Mouse (Mus musculus) testis, adult 2 months (tissue): ENCODE measurements around the gene Epn1. TPM values are rescaled to one million over a fixed set of nuclear protein-coding genes. Genes with fewer than 3 reads are reported as not detected.
"Not testable (repeated sequence)": the region's sequence is repeated elsewhere in the genome, so short reads cannot be mapped to it uniquely, and the experiment has no call there.

Experiments
- H3K27ac ChIP-seq: fragments of 200-500 bp; 2 replicates; pipeline ENCODE4 v1.5.1; 2012; ENCODE audit warnings: low read depth, low read length; ENCODE audit not compliant: control insufficient read depth, insufficient read depth
- H3K27me3 ChIP-seq: fragments of 200-500 bp; 2 replicates; pipeline ENCODE4 v1.6.1; 2012; ENCODE audit warnings: mild to moderate bottlenecking, low read length, moderate library complexity; ENCODE audit not compliant: control insufficient read depth, insufficient read depth
- H3K36me3 ChIP-seq: fragments of 200-500 bp; 2 replicates; pipeline ENCODE4 v1.6.1; 2012; ENCODE audit warnings: mild to moderate bottlenecking, low read length; ENCODE audit not compliant: control insufficient read depth, insufficient read depth
- H3K4me1 ChIP-seq: fragments of 200-500 bp; 2 replicates; pipeline ENCODE4 v1.6.1; 2012; ENCODE audit warnings: low read length; ENCODE audit not compliant: control insufficient read depth, insufficient read depth
- H3K4me3 ChIP-seq: fragments of 200-500 bp; 2 replicates; pipeline ENCODE4 v1.5.1; 2012; ENCODE audit warnings: low read depth, mild to moderate bottlenecking, low read length, moderate library complexity, mixed read lengths; ENCODE audit not compliant: control insufficient read depth
- CTCF ChIP-seq: fragments of 200-500 bp; IDR thresholded peaks from 2 replicates; pipeline ENCODE4 v1.5.1; 2012; ENCODE audit warnings: low read depth, mild to moderate bottlenecking, inconsistent platforms, low read length, moderate library complexity; ENCODE audit not compliant: control insufficient read depth, insufficient read depth, insufficient replicate concordance
- POLR2A ChIP-seq: fragments of 200-500 bp; IDR thresholded peaks from 2 replicates; pipeline ENCODE4 v1.6.1; 2012; ENCODE audit warnings: low read depth, mild to moderate bottlenecking, inconsistent platforms, low read length, moderate library complexity; ENCODE audit not compliant: control insufficient read depth
- polyA plus RNA-seq: library from polyadenylated mRNA; depleted of rRNA; stranded (reverse); fragments of >200 nt; gene quantifications from 2 replicates; pipeline ENCODE4 v1.2.3, GENCODE M21; 2012

The Epn1 gene
- polyA plus RNA-seq, 1 experiment, result 91.7 TPM

DNA sequence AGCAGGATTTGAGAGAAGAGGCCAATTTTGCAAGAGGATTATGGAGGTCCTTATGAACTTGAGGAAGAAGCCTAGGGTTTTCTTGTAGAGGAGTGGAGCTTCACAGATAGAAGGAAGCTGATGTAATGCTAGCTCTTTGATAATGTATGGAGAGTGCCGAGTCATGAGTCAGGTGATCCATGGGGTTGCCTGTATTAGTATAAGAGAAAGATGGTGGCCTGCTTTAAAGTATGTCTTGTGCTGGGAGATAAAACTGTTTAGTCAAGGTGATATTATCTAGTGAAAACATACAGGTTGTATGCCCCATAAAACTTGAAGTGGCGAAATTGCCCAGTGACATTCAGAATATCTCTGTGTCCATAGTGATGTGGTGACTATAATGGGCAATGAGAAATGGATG lies 3.1 kb upstream of the Epn1 start:
- Histone ChIP-seq H3K36me3 (no peaks in the 10 kb centered on the region), H3K27me3 (no peaks in the 10 kb centered on the region), H3K4me1 (peaks cover 5% of the 10 kb centered on the region), H3K4me3 (no peak overlapping the region), H3K27ac (no peak overlapping the region)
- TF ChIP-seq CTCF (no peak), POLR2A (no peak)

DNA sequence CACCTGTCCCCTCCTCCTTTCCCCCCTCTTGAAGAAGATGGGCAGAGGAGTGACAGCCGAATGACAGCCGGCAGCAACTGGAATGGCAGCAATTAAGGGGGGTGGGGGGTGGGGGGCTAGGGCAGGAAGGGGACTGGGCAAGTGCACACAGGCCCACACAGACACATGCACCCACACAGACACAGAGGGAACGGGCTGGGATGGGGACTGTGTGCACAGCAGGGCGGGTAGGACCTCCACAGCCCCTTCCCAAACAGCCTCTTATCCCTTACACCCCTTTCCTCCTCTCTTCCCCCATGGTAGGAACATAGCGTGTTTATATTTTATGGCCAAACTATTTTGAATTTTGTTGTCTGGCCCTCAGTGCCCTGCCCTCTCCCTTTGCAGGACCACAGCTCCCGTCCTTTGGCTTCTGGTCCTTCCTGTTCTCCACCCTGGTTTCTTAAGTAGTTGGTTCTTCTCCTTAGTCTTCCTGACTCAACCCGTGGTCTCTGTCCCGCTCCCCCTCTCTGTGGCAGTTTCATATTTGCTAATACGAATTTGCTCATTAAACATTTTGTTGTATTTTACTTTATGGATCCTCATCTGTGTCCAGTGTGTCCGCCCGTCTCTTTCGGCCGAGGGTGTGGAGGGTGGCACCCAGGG lies 548 bp upstream of the Epn1 start:
- not testable (repeated sequence) for H3K36me3 ChIP-seq, H3K4me1 ChIP-seq, H3K27me3 ChIP-seq
- H3K27ac ChIP-seq, result peak overlapping the region; percentile 72
- H3K4me3 ChIP-seq, result peak overlapping the region; percentile 81

DNA sequence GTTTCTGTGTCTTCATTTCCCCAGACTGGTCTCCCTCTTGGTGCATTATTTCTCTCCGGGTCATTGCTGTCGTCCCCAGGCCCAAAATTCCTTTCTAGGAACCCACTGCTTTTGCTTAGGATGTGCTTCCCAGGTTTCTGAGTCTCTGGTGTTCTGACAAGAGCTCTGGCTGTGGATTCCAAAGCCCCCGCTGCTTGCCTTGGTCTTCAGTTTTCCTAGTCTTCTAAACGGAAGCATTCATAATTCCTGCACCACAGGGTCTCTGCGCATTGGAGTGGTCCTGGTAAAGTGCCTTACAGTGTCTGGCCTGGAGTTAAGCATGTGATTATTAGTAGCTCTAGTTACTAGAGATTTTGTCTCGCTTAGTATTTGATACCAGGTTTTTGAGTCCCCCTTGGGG lies 780 bp downstream of the Epn1 start:
- Histone ChIP-seq H3K4me3 (peak overlapping the region; percentile 81), H3K4me1 (peaks cover 6% of the 10 kb centered on the region), H3K36me3 (no peaks in the 10 kb centered on the region), H3K27ac (peak overlapping the region; percentile 72), H3K27me3 (no peaks in the 10 kb centered on the region)
- TF ChIP-seq CTCF (no peak), POLR2A (no peak)

DNA sequence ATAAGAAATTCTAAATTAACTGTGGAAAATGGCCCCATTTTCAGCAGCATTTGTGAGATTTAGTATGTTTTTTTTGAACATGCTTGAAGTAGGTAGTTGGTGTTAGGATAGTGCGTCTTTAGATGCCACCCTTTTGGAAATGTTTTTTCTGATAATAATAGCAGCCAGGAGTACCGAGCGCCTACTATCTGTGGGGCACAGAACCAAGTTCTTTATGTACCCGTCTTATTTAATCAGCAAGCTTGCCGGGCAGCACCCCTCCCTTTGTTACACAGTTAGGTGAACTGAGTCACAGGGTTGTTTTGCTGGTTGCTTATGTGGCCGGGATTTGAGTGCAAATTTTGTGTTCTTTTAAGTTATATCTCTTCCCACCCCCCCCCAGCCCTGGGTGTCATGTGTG lies 1.2 kb downstream of the Epn1 start:
- Histone ChIP-seq H3K4me3 (no peak overlapping the region), H3K27ac (no peak overlapping the region), H3K36me3 (no peaks in the 10 kb centered on the region), H3K27me3 (no peaks in the 10 kb centered on the region), H3K4me1 (peaks cover 6% of the 10 kb centered on the region)
- TF ChIP-seq POLR2A (no peak), CTCF (no peak)

DNA sequence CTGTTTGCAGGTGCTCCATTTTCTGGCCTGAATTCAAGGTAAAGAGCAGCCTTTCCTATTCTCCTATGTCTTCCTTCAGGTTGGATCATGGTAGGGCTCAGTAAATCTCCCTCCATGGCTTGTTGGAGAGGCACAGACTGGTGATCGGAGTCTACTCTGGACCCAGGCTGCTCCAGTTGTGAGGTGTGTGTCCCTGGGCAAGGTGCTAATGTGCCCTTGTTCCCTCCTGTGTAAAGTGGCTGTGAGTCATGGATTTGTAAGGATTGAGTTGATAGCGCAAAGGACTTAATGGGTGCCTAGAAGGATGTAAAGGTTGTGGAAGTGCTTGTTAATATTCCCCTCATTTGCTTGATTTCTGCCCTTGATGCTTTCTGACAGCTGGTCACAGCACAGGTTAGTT lies 1.9 kb downstream of the Epn1 start:
- H3K27ac ChIP-seq, result peak overlapping the region; percentile 26; the same call in 1 of the 2 replicates
- H3K36me3 ChIP-seq, result no peaks in the 10 kb centered on the region
- peaks cover 6% of the 10 kb centered on the region for H3K4me1 ChIP-seq
- TF ChIP-seq CTCF (no peak), POLR2A (no peak)
- H3K27me3 ChIP-seq, result no peaks in the 10 kb centered on the region
- no peak overlapping the region for H3K4me3 ChIP-seq

DNA sequence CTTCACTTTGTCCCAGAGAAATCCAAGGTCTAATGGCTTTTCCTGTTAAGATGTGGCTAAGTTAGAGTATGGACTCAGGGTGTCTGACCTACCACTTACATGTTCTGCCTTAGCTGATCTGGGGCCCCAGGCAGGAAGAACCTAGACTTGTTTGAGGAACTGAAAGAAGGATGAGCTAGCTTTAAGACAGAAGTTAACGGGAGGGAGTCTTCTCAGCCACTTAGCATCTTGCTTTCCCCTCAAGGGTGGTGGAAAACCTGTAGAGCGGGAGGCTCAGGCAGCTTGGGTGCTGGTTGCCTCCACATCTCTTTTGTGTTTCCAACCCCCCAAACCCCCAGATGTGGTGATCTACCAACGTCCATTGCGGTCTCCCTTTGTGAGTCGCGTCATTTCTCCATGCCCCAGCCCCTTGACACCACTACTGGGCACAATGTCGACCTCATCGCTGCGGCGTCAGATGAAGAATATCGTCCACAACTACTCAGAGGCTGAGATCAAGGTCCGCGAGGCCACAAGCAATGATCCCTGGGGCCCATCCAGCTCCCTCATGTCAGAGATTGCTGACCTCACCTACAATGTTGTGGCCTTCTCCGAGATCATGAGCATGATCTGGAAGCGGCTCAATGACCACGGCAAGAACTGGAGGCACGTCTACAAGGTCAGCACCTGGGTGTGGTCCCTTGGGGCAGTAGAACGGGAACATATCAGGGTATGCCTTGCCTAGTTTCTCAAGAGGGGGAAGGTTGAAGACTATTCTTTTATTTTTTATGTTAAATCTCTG lies 3.5 kb downstream of the Epn1 start:
- no peaks in the 10 kb centered on the region for H3K36me3 ChIP-seq
- TF ChIP-seq CTCF (no peak), POLR2A (no peak)

DNA sequence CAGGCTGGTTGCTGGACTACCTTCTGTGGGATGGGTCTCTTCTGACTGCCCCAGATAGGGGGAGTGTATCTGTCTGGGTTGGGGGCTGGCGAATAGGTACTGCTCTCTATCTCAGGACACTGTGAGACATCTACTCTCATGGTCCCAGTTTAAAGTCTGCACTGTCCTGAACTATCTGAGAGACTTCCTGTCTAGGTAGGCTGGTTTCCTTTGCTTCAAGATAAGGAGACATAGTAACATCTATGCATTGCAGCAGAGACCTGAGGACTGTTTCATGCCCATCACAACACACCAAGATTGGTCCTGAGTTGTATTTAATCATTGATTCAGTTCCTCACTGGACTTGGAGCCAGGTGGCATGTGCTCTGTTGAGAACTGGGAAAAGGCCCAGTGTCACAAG lies 5.5 kb downstream of the Epn1 start:
- Histone ChIP-seq H3K4me3 (no peak overlapping the region), H3K27ac (no peak overlapping the region), H3K27me3 (no peaks in the 10 kb centered on the region), H3K4me1 (peaks cover 4% of the 10 kb centered on the region), H3K36me3 (no peaks in the 10 kb centered on the region; the same call in 1 of the 2 replicates)
- TF ChIP-seq POLR2A, result no peak
- no peak for TF ChIP-seq CTCF

More for the DNA sequence above, 3.5 kb downstream of the Epn1 start:
- peaks cover 6% of the 10 kb centered on the region for H3K4me1 ChIP-seq
- no peak overlapping the region for H3K4me3 ChIP-seq
- no peak overlapping the region for H3K27ac ChIP-seq
- no peaks in the 10 kb centered on the region for H3K27me3 ChIP-seq
